Mouse (Mus musculus) cerebellum, postnatal 4 days (tissue): ENCODE data around the gene Ppp1r9a.

Source experiments
- DNase-seq, 2 experiments: peaks; one replicate each; pipeline ENCODE4 v3.0.0; 2022; ENCODE audit warnings: low spot score in 2 of 2, mixed read lengths in 1 of 2

The Ppp1r9a gene

GRCm38 (mm10) chr6:5006283-5006946, 103.7 kb downstream of the Ppp1r9a start:
- no peak for DNase-seq

GRCm38 (mm10) chr6:5008166-5008565, 105.4 kb downstream of the Ppp1r9a start:
- no peak for DNase-seq

- no peak for DNase-seq
Measured at GRCm38 (mm10) chr6:5008603-5009002, 105.9 kb downstream of the Ppp1r9a start.

GRCm38 (mm10) chr6:5010553-5011416, 108.1 kb downstream of the Ppp1r9a start:
- no peak for DNase-seq

GRCm38 (mm10) chr6:5012794-5013193, 110.1 kb downstream of the Ppp1r9a start:
- DNase-seq, result no peak

- DNase-seq, result no peak
Measured at GRCm38 (mm10) chr6:5014567-5014966, 111.8 kb downstream of the Ppp1r9a start.

- no peak for DNase-seq
Measured at GRCm38 (mm10) chr6:5015173-5015572, 112.5 kb downstream of the Ppp1r9a start.

GRCm38 (mm10) chr6:5017945-5018511, 115.3 kb downstream of the Ppp1r9a start:
- no peak for DNase-seq

- no peak for DNase-seq
Measured at GRCm38 (mm10) chr6:5019208-5019607, 116.5 kb downstream of the Ppp1r9a start.

- DNase-seq, result no peak
Measured at GRCm38 (mm10) chr6:5019969-5020368, 117.3 kb downstream of the Ppp1r9a start.

- DNase-seq, result no peak
Measured at GRCm38 (mm10) chr6:5020510-5020909, 117.8 kb downstream of the Ppp1r9a start.

- no peak for DNase-seq
Measured at GRCm38 (mm10) chr6:5022677-5023076, 120.0 kb downstream of the Ppp1r9a start.

- DNase-seq, result no peak
Measured at GRCm38 (mm10) chr6:5024893-5025292, 122.2 kb downstream of the Ppp1r9a start.

- DNase-seq, result no peak
Measured at GRCm38 (mm10) chr6:5026772-5027171, 124.1 kb downstream of the Ppp1r9a start.

GRCm38 (mm10) chr6:5027213-5027612, 124.5 kb downstream of the Ppp1r9a start:
- no peak for DNase-seq

- DNase-seq, result no peak
Measured at GRCm38 (mm10) chr6:5027801-5028200, 125.1 kb downstream of the Ppp1r9a start.

- no peak for DNase-seq
Measured at GRCm38 (mm10) chr6:5029205-5029927, 126.6 kb downstream of the Ppp1r9a start.

- no peak for DNase-seq
Measured at GRCm38 (mm10) chr6:5029956-5030355, 127.2 kb downstream of the Ppp1r9a start.

GRCm38 (mm10) chr6:5032986-5033633, 130.4 kb downstream of the Ppp1r9a start:
- no peak for DNase-seq

GRCm38 (mm10) chr6:5037225-5037624, 134.5 kb downstream of the Ppp1r9a start:
- peak in 1 of 2 experiments; percentile 26 for DNase-seq

- no peak for DNase-seq
Measured at GRCm38 (mm10) chr6:5038140-5038749, 135.5 kb downstream of the Ppp1r9a start.
